Mouse (Mus musculus) spleen, postnatal 10 days (tissue): ENCODE measurements at regions not wholly inside any gene's neighbourhood (a gene's known extent, or its start where the extent isn't known, plus 50 kb on each side); places are given as distances from the start of the nearest gene placed in this dataset.

Source experiments
- DNase-seq, 2 experiments: peaks; one replicate each; pipeline ENCODE4 v3.0.0; 2021 to 2022; ENCODE audit warnings: low spot score in 2 of 2

DNA sequence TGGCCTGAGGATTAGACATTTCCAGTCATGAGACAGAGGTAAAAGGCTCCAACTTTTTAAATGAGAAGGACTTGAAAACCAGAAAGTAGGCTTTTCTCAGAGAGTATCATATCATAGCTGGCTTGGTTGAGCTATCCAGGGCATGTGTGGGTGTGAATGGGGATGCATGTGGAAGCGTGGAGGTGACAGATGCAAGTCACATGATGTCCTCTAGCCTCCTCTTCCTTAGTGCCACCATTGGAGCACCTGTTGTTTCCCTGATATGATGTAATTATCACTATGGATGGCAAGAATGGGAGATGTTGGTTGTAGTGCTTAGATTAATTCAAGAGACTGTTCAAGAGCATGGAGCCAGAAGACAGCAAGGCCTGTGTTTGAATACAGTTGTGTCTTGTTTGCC, 510.0 kb downstream of the Ccdc171 start:
- DNase-seq = no peak

- DNase-seq = no peak
Measured at GRCm38 (mm10) chr4:84037535-84037934, 512.2 kb downstream of the Ccdc171 start.

GRCm38 (mm10) chr4:84050243-84050642, 524.9 kb downstream of the Ccdc171 start:
- DNase-seq = no peak

DNA sequence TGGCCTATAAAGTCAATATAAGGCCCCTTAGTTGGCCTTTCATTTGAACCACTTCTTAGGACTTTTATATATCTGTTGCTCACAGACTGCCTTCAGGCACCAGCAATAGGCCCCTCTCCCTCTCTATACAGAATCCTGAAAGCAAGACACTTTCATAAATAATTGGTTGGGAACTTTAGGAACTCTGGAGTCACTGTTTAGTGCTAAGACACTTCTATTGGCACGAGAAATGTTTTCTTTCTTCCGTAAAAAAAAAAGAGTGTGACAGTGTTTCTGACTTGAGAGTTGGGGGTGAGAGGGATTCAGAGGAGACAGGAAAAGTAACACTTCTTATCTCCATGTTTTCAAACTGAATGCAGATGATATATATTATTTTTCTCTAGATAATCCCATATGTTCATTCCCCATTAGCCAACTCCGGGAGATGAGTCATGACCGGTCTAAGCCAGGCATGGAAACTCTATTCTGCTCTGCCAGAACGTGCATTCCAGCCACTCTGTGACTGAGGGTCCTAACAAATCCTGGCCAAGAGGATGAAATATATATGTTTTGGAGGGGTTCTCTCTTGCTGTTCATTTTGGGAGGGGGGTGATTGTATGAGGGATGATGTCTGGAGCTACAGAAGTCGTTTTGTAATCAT, 531.6 kb downstream of the Ccdc171 start:
- no peak for DNase-seq

GRCm38 (mm10) chr4:84060187-84060586, 534.8 kb downstream of the Ccdc171 start:
- DNase-seq = no peak

- no peak for DNase-seq
Measured at GRCm38 (mm10) chr4:84063755-84064154, 538.4 kb downstream of the Ccdc171 start.

GRCm38 (mm10) chr4:84064614-84065456, 539.5 kb downstream of the Ccdc171 start:
- peak; percentile 18 to 66 for DNase-seq

DNA sequence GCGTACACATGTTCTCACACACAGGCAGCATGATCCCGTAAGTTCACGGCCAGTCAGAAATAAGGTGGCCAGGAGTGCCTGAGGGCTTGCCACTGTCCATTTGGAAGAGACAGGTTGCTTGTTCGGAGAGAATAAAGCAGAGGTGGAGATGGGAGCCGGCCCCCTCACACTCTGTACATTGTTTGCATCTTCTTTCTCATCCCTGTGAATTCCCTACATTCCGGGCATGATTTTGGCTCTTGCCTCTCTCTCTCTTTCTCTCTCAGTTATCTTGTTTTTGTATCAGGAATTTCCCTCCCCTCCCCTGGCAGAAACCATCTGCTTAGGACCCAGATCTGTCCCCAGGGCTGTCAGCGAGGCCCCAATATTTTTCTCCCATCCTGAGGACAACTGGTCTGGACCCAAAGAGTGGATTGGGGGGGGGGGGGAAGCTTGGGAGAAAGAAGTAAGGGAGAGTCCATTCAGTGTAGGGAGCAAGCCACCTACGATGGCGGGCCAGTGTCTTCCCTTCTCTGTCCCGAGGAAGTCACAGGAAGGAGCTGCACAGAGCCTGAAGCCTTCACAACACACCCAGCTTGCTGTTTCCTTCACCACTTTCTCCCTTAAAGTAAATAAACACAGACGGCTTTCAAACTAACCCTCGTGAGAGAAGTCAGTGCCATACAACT, 540.2 kb downstream of the Ccdc171 start:
- no peak for DNase-seq

DNA sequence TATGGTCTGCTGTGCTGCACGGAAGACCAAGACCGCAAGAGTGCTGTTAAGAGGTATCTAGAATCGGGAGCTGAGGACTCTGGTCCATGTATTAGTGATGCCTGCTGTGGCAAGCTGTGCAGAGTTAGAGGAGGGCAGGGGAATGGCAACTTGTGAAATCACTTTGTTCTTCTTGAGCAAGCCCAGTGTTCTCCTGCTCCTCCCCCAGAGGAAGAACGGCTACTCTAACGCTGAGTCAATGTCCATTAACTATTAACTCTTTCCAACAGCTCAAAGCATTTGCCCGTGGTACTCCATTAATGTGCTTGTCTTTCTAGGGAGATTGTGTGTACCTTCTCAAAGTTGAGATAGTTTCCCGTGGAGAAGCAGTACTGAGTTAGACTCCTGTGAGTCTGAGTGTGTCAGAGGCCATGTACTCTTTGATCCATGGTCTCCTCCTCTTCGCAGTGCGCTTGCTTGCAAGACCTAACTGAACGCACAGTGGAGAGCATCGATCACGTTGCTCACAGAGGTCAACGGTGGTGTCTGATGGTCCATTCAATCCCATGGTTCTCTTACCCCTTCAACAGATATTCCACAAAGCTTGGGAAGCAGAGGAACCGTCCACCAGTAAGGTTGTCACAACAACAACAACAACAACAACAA, 542.7 kb downstream of the Ccdc171 start:
- DNase-seq = no peak

DNA sequence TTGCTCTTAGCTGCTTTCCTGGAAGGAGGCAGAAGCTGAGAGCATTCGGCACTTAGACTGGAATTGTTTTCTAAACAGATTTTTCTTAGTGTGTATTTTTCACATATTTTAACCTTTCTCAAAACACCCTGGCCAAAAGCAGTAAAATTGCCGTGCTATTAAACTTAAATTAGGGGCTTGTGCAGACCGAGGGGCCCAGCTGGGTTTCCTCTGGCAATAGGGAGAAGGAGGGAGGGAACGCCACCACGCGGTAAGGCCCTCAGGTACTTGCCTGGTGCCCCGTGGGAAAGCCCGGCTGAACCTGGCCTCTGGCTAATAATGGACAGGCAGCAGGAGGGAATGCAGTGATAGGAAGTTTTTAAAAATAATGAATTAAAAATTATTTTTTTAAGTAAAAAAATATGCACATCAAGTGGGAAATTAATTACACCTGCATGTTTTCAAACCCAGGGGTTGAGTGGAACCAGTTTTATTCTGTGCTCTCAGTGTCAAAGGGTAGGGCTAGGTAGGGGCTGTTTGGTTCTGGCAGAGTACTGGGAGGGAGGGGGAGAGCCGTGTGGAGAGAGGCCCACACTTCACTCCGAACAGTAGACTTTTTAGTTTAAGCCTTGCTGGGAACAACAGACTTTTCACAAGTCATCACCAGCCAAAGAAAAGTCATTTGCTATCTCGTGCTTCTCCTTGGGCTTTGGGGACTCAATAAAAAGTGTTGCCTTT, 543.8 kb downstream of the Ccdc171 start:
- DNase-seq = no peak

DNA sequence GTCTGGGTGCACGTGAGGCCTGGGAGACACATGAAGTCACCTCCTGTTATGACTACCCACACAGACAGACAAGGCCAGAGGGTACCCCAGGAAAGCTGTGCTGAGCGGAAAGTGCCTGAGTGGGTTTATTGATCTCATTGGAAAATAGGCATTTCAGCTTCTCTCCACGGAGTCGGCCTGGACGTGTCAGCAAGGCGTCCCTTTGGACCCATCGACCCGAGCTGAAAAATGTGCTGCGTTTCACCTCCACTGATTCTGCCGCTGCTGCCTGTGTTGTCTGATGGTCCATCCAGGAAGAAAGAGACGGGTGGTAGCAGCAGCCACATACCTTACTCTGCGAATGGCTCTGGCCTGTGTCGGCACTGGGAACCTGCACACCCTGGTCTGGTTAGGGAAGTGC, 544.3 kb downstream of the Ccdc171 start:
- no peak for DNase-seq

DNA sequence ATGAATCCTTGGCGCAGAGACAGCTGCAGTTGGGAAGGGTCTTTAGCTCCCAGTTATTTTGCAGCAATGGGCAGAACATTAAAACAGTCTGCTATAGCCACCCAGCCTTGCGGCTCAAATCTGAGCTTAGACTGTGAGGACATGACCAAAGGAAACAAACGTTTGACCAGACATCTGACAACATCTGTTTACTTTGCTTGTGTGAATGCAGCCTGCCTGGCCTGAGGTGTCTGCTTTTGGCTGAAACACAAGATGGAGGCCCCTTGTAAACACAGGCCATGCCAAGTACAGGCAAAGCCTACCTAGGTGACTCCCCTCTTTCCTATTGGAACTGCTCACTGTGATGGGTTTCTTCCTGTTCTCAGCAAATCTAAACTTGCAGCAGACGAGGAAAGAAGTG, 544.7 kb downstream of the Ccdc171 start:
- no peak for DNase-seq

DNA sequence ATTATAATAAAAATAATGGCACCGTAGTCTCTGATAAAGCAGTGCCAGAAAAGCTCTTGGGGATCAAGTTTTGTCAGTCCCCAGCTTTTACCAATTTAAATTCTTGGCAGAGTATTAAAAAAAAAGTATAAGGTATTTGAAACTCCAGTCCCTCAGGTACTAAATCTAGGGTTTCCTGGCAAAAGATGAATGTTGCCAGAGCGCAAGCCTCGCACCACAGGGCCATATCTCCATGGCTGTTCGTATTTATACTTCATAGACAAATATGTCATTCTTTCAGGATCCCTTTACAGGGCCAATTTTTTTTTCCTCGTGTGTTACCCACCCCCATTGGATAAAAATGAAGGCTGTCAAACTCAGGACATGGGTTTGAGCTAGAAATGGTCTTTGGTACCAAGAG, 546.8 kb downstream of the Ccdc171 start:
- DNase-seq = no peak

DNA sequence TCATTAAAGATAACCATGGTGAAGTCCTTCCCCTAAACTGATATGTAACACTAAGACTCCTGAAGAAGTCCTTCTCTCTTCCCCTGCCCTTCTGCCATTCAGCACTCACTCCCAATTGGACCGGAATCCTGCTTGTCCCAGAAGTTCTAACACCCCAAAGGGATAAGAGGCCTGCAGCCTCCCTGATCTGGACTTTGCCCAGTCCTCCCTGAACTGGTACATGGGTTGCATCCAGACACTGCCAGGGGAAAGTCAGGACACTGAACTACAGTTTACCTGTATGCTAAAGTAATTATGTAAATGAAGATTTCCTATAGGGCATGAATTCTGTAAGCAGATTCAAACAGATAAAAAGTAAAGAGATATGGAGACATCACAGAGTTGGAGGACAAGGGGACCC, 551.2 kb downstream of the Ccdc171 start:
- no peak for DNase-seq

DNA sequence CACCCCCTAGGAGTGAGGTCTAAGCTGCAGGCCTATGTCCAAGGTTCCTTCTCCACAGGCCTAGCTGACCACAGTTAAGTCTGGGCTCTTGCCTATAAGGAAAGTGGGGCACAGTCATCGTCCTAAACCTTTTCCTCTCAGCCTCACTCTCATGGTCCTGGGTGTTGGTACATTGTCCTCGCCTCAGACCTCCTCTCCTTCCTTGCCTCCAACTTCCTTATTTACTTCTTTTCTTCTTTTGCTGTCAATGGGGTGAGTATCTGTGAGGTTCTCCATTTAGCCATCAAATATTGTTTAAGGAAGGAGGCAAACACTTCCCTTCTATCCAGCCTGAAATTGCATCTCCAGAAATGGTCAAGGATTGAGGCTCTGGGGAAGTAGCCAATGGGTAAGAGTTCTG, 554.2 kb downstream of the Ccdc171 start:
- no peak for DNase-seq

- no peak for DNase-seq
Measured at GRCm38 (mm10) chr4:84081518-84081917, 556.2 kb downstream of the Ccdc171 start.

- no peak for DNase-seq
Measured at GRCm38 (mm10) chr4:84088166-84088565, 562.8 kb downstream of the Ccdc171 start.

- no peak for DNase-seq
Measured at GRCm38 (mm10) chr4:84092509-84092908, 567.2 kb downstream of the Ccdc171 start.

GRCm38 (mm10) chr4:84095237-84095636, 569.9 kb downstream of the Ccdc171 start:
- DNase-seq = no peak

- DNase-seq = no peak
Measured at GRCm38 (mm10) chr4:84096081-84096480, 570.7 kb downstream of the Ccdc171 start.

GRCm38 (mm10) chr4:84099071-84099470, 573.7 kb downstream of the Ccdc171 start:
- no peak for DNase-seq

DNA sequence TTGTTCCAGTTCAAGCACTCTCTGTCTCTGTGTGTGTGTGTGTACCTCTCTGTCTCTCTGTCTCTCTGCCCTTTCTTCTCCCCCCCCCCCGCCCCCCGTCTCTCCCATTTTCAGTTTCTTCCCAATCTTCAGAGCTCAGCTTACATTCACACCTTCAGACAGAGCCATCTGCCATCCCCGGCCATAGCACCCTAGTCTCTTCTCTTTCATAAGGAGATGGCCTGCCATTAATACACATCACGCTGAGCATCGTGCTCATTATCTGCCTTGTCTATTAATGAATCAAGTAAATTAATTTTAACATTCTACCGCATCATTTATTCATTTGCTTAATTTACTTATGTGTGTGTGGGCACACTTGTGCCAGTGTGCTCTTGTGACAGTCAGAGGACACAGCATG, 573.2 kb downstream of the Bnc2 start:
- no peak for DNase-seq
